Mouse (Mus musculus): Measurements from ENCODE around the gene Mettl24. TPM values are rescaled to one million over a fixed set of nuclear protein-coding genes. Genes with fewer than 3 reads are reported as not detected.
A peak's percentile ranks its signal among the peaks of the same experiment; 100 is the strongest.

Mettl24 gene
- polyA plus RNA-seq, 1 experiment from 2014 or later, result 17.1 TPM

DNA sequence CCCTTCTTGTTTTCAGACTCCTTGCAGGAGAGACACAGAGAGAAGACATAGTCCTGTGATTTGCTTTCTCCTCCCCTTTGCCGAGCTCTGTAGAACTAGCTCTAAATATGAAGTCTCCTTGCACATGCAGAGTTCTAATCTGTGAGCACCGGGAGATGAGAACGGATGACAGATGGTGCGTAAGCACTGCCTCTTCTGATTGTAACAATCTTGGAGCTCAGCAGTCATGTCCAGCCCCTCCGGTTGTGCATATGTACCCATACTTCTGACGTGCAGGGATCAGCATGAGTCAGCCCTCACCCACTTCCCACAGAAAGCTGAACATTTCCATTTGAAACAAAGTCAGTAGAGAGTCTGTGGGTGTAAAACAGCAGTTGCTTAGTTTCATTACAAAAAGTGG lies 5.2 kb downstream of the Mettl24 start:
- 82% methylated on average over 6 of the region's 6 CpGs for WGBS
- ATAC-seq (no peak), DNase-seq (ENCODE audit: low spot score) (no peak)
- H3K9me3 ChIP-seq (ENCODE audit: low read length), result no peaks in the 10 kb centered on the region
- no peak overlapping the region for H3K9ac ChIP-seq (replicated peaks; ENCODE audit: low read depth)
- H3K4me3 ChIP-seq (ENCODE audit: low read depth, low read length), result no peak overlapping the region
- no peak overlapping the region for H3K4me2 ChIP-seq (replicated peaks; ENCODE audit: low read depth, low read length)
- no peak overlapping the region for H3K27ac ChIP-seq (ENCODE audit: low read length)
- H3K27me3 ChIP-seq (replicated peaks; ENCODE audit: insufficient read depth, low read length), result no peaks in the 10 kb centered on the region
- TF ChIP-seq EP300 (IDR thresholded peaks at IDR 0.05) (no peak), CTCF (IDR thresholded peaks at IDR 0.05) (no peak)
- no peaks in the 10 kb centered on the region for H3K36me3 ChIP-seq (ENCODE audit: insufficient read depth, low read length)
- no peaks in the 10 kb centered on the region for H3K4me1 ChIP-seq (ENCODE audit: insufficient read depth, low read depth, low read length)

DNA sequence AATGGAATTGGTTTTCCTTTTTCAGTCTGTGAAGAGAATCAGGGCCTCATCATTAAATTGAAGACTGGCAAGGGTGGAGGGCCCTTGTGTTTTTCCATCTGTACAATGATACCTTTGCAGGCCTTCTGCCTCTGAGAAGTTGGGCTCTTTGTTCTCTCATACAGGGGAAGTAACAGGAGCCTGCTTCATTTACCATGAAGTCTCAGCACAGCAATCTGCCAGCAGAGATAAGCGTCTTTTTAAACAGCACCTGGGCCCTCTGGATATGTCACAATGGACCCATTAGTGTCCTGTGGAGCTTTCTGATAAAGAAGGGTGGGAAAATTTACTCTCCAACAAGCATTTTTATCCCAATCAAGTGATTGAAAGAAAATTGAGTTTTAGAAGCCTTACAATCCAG lies 5.8 kb downstream of the Mettl24 start:
- Histone ChIP-seq H3K4me1 (ENCODE audit: insufficient read depth, low read depth, low read length) (no peaks in the 10 kb centered on the region), H3K9ac (replicated peaks; ENCODE audit: low read depth) (no peak overlapping the region), H3K4me3 (ENCODE audit: low read depth, low read length) (no peak overlapping the region), H3K36me3 (ENCODE audit: insufficient read depth, low read length) (no peaks in the 10 kb centered on the region), H3K4me2 (replicated peaks; ENCODE audit: low read depth, low read length) (no peak overlapping the region), H3K27ac (ENCODE audit: low read length) (no peak overlapping the region), H3K27me3 (replicated peaks; ENCODE audit: insufficient read depth, low read length) (no peaks in the 10 kb centered on the region), H3K9me3 (ENCODE audit: low read length) (no peaks in the 10 kb centered on the region)
- WGBS, result 50% methylated on average over 1 of the region's 1 CpGs
- TF ChIP-seq EP300 (IDR thresholded peaks at IDR 0.05) (no peak), CTCF (IDR thresholded peaks at IDR 0.05) (no peak)
- no peak for DNase-seq (ENCODE audit: low spot score)
- ATAC-seq, result no peak

- WGBS, result 75% methylated on average over 4 of the region's 4 CpGs
Observed at GRCm38 (mm10) chr10:40698652-40699051, 15.6 kb downstream of the Mettl24 start.

DNA sequence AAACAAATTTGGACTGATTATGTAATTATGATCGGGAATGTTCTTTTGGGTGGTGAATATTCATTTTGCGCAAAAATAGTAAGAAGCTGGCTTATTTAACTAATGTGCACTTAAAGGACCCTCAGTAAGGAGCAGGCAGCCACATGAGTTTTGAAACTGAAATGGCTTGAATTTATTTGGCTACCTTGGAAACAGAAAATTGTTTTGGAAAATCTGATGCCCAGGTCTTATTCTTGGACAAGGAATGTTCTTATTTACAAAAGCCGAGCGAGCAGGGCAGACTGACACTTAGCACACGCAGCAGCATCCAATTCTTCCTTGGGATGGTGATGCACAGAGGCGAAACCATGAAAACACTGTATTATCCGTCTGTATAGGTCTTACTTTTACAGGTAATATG lies 28.0 kb downstream of the Mettl24 start:
- ATAC-seq (no peak), DNase-seq (ENCODE audit: low spot score) (peak; percentile 37)
- Histone ChIP-seq H3K9ac (replicated peaks; ENCODE audit: low read depth) (no peak overlapping the region), H3K27ac (ENCODE audit: low read length) (no peak overlapping the region), H3K4me2 (replicated peaks; ENCODE audit: low read depth, low read length) (no peak overlapping the region), H3K4me1 (ENCODE audit: insufficient read depth, low read depth, low read length) (no peaks in the 10 kb centered on the region), H3K4me3 (ENCODE audit: low read depth, low read length) (no peak overlapping the region), H3K36me3 (ENCODE audit: insufficient read depth, low read length) (no peaks in the 10 kb centered on the region), H3K27me3 (replicated peaks; ENCODE audit: insufficient read depth, low read length) (no peaks in the 10 kb centered on the region), H3K9me3 (ENCODE audit: low read length) (no peaks in the 10 kb centered on the region)
- 61% methylated on average over 7 of the region's 7 CpGs for WGBS
- TF ChIP-seq EP300 (IDR thresholded peaks at IDR 0.05) (no peak), CTCF (IDR thresholded peaks at IDR 0.05) (no peak)

More at GRCm38 (mm10) chr10:40698652-40699051, 15.6 kb downstream of the Mettl24 start:
- DNase-seq (ENCODE audit: low spot score) (no peak), ATAC-seq (no peak)
- H3K27me3 ChIP-seq (replicated peaks; ENCODE audit: insufficient read depth, low read length), result no peaks in the 10 kb centered on the region
- H3K9me3 ChIP-seq (ENCODE audit: low read length), result no peaks in the 10 kb centered on the region
- peaks cover 6% of the 10 kb centered on the region; the same call in 1 of the 2 replicates for H3K4me1 ChIP-seq (ENCODE audit: insufficient read depth, low read depth, low read length)
- no peak overlapping the region for H3K9ac ChIP-seq (replicated peaks; ENCODE audit: low read depth)
- no peak overlapping the region for H3K4me2 ChIP-seq (replicated peaks; ENCODE audit: low read depth, low read length)
- H3K4me3 ChIP-seq (ENCODE audit: low read depth, low read length), result no peak overlapping the region
- no peaks in the 10 kb centered on the region for H3K36me3 ChIP-seq (ENCODE audit: insufficient read depth, low read length)
- H3K27ac ChIP-seq (ENCODE audit: low read length), result no peak overlapping the region
- TF ChIP-seq EP300 (IDR thresholded peaks at IDR 0.05), result no peak
- no peak for TF ChIP-seq CTCF (IDR thresholded peaks at IDR 0.05)

DNA sequence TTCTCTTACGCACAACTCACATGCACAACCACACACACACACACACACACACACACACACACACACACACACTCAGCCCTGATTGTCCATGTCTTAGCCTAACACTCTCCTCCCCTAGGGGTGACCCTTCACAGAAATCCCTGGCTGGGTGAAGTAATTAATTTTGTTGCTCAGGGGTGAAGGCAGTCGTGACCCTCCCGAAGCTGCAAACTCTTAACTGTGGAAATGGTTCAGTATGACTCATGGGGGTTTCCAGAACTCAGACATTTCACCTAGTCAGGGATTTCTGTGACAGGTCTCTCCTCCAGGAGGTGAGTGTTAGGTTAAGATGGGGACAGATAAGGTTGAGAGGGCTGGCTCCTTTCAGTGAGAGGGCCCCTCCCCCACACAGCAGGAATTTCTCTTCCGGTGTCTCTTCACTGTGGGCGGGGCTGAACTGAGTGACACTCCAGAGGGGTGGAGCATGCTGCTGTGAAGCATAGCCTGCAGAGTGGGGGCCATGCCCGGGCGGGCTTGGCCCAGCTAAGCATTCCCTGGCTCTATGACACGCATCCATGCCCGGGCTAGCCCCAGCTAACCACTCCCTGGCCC lies 30.0 kb downstream of the Mettl24 start:
- TF ChIP-seq CTCF (IDR thresholded peaks at IDR 0.05) (no peak), EP300 (IDR thresholded peaks at IDR 0.05) (no peak)
- Histone ChIP-seq H3K9ac (replicated peaks; ENCODE audit: low read depth) (no peak overlapping the region), H3K4me3 (ENCODE audit: low read depth, low read length) (no peak overlapping the region), H3K4me1 (ENCODE audit: insufficient read depth, low read depth, low read length) (no peaks in the 10 kb centered on the region), H3K27me3 (replicated peaks; ENCODE audit: insufficient read depth, low read length) (no peaks in the 10 kb centered on the region), H3K9me3 (ENCODE audit: low read length) (no peaks in the 10 kb centered on the region), H3K36me3 (ENCODE audit: insufficient read depth, low read length) (no peaks in the 10 kb centered on the region), H3K4me2 (replicated peaks; ENCODE audit: low read depth, low read length) (no peak overlapping the region), H3K27ac (ENCODE audit: low read length) (no peak overlapping the region)
- DNase-seq (ENCODE audit: low spot score) (peak; percentile 43), ATAC-seq (peak; percentile 74)
- 20% methylated on average over 9 of the region's 9 CpGs for WGBS

GRCm38 (mm10) chr10:40713829-40714228 lies 30.7 kb downstream of the Mettl24 start:
- ATAC-seq (no peak), DNase-seq (ENCODE audit: low spot score) (no peak)
- no peak for TF ChIP-seq CTCF (IDR thresholded peaks at IDR 0.05)
- no peak for TF ChIP-seq EP300 (IDR thresholded peaks at IDR 0.05)
- Histone ChIP-seq H3K9me3 (ENCODE audit: low read length) (no peaks in the 10 kb centered on the region), H3K36me3 (ENCODE audit: insufficient read depth, low read length) (no peaks in the 10 kb centered on the region), H3K4me1 (ENCODE audit: insufficient read depth, low read depth, low read length) (no peaks in the 10 kb centered on the region), H3K4me2 (replicated peaks; ENCODE audit: low read depth, low read length) (no peak overlapping the region), H3K27me3 (replicated peaks; ENCODE audit: insufficient read depth, low read length) (no peaks in the 10 kb centered on the region), H3K27ac (ENCODE audit: low read length) (no peak overlapping the region), H3K4me3 (ENCODE audit: low read depth, low read length) (no peak overlapping the region), H3K9ac (replicated peaks; ENCODE audit: low read depth) (no peak overlapping the region)
- 76% methylated on average over 9 of the region's 9 CpGs for WGBS

DNA sequence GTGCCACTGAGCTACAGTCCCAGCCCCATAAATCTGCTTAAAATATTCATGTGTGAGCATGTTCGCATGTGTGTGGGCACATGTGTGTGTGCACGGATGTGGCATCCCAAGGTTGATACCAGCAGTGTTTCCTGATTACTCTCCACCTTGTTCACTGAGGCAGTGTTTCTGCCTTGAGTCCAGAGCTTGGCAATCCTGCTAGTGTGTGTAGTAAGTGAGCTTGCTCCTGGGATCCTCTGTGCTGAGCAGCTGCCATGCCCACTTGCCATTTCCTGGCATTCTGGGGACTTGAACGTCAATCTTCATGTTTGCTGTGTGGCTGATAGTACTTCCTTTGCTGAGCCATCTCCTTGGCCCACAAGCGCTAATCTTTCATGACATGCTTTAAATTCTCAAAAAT lies 32.1 kb downstream of the Mettl24 start:
- H3K9ac ChIP-seq (replicated peaks; ENCODE audit: low read depth), result no peak overlapping the region
- no peaks in the 10 kb centered on the region for H3K27me3 ChIP-seq (replicated peaks; ENCODE audit: insufficient read depth, low read length)
- H3K36me3 ChIP-seq (ENCODE audit: insufficient read depth, low read length), result no peaks in the 10 kb centered on the region
- no peak overlapping the region for H3K4me2 ChIP-seq (replicated peaks; ENCODE audit: low read depth, low read length)
- 79% methylated on average over 4 of the region's 4 CpGs for WGBS
- no peak overlapping the region for H3K4me3 ChIP-seq (ENCODE audit: low read depth, low read length)
- H3K27ac ChIP-seq (ENCODE audit: low read length), result no peak overlapping the region
- no peaks in the 10 kb centered on the region for H3K9me3 ChIP-seq (ENCODE audit: low read length)
- TF ChIP-seq EP300 (IDR thresholded peaks at IDR 0.05) (no peak), CTCF (IDR thresholded peaks at IDR 0.05) (no peak)
- DNase-seq (ENCODE audit: low spot score) (no peak), ATAC-seq (no peak)
- no peaks in the 10 kb centered on the region for H3K4me1 ChIP-seq (ENCODE audit: insufficient read depth, low read depth, low read length)
